Mouse (Mus musculus) embryo, embryonic 9.5 days (tissue): ENCODE measurements around the gene Rxfp2.
A peak's percentile ranks its signal among the peaks of the same experiment; 100 is the strongest.

Experiments used
- DNase-seq: peaks from one replicate; pipeline ENCODE4 v3.0.0-alpha.2; 2017; ENCODE audit errors: extremely low spot score

Gene Rxfp2

GRCm38 (mm10) chr5:150018656-150019055 is at the start of gene Rxfp2:
Gene Rxfp2, plus strand, starts transcription at chr5:150018675.
- no peak for DNase-seq

GRCm38 (mm10) chr5:149970261-149970660 is 48.2 kb upstream of the Rxfp2 start:
- DNase-seq: no peak

GRCm38 (mm10) chr5:149977027-149977426 is 41.4 kb upstream of the Rxfp2 start:
- DNase-seq: no peak

GRCm38 (mm10) chr5:149983621-149984020 is 34.9 kb upstream of the Rxfp2 start:
- DNase-seq: no peak

- no peak for DNase-seq
Measured at GRCm38 (mm10) chr5:149994578-149994977, 23.9 kb upstream of the Rxfp2 start.

- no peak for DNase-seq
Measured at GRCm38 (mm10) chr5:149996614-149997013, 21.9 kb upstream of the Rxfp2 start.

- no peak for DNase-seq
Measured at GRCm38 (mm10) chr5:149997321-149998034, 21.0 kb upstream of the Rxfp2 start.

GRCm38 (mm10) chr5:149998311-149998710 is 20.2 kb upstream of the Rxfp2 start:
- DNase-seq: no peak

- DNase-seq: no peak
Measured at GRCm38 (mm10) chr5:150005355-150005754, 13.1 kb upstream of the Rxfp2 start.

- peak; percentile 66 for DNase-seq
Measured at GRCm38 (mm10) chr5:150016861-150017260, 1.6 kb upstream of the Rxfp2 start.

GRCm38 (mm10) chr5:150017672-150018071 is 803 bp upstream of the Rxfp2 start:
- DNase-seq: no peak

- DNase-seq: peak; percentile 80
Measured at GRCm38 (mm10) chr5:150020851-150021250, 2.4 kb downstream of the Rxfp2 start.

- no peak for DNase-seq
Measured at GRCm38 (mm10) chr5:150021805-150022204, 3.3 kb downstream of the Rxfp2 start.

GRCm38 (mm10) chr5:150022556-150022955 is 4.1 kb downstream of the Rxfp2 start:
- DNase-seq: no peak

- no peak for DNase-seq
Measured at GRCm38 (mm10) chr5:150023476-150023875, 5.0 kb downstream of the Rxfp2 start.

GRCm38 (mm10) chr5:150024188-150024587 is 5.7 kb downstream of the Rxfp2 start:
- no peak for DNase-seq

GRCm38 (mm10) chr5:150024901-150025300 is 6.4 kb downstream of the Rxfp2 start:
- no peak for DNase-seq

GRCm38 (mm10) chr5:150025326-150025725 is 6.9 kb downstream of the Rxfp2 start:
- DNase-seq: no peak

- DNase-seq: no peak
Measured at GRCm38 (mm10) chr5:150026509-150027087, 8.1 kb downstream of the Rxfp2 start.

GRCm38 (mm10) chr5:150031201-150031600 is 12.7 kb downstream of the Rxfp2 start:
- no peak for DNase-seq

GRCm38 (mm10) chr5:150031634-150032033 is 13.2 kb downstream of the Rxfp2 start:
- DNase-seq: no peak

GRCm38 (mm10) chr5:150032075-150032492 is 13.6 kb downstream of the Rxfp2 start:
- DNase-seq: no peak

- no peak for DNase-seq
Measured at GRCm38 (mm10) chr5:150036286-150036685, 17.8 kb downstream of the Rxfp2 start.

- no peak for DNase-seq
Measured at GRCm38 (mm10) chr5:150036918-150037317, 18.4 kb downstream of the Rxfp2 start.
